Mouse (Mus musculus) heart, adult 2 months (tissue): Measurements from ENCODE around the gene Brix1.

Source experiments
- CTCF ChIP-seq: fragments of 200-600 bp; IDR thresholded peaks from 2 replicates; pipeline ENCODE4 v1.8.1; 2022; ENCODE audit warnings: antibody characterized with exemption, mild to moderate bottlenecking, moderate library complexity
- EP300 ChIP-seq: fragments of 200-500 bp; IDR thresholded peaks from 2 replicates; pipeline ENCODE4 v1.6.1; 2011; ENCODE audit warnings: low read depth, low read length, control low read depth; ENCODE audit not compliant: insufficient read depth

DNA sequence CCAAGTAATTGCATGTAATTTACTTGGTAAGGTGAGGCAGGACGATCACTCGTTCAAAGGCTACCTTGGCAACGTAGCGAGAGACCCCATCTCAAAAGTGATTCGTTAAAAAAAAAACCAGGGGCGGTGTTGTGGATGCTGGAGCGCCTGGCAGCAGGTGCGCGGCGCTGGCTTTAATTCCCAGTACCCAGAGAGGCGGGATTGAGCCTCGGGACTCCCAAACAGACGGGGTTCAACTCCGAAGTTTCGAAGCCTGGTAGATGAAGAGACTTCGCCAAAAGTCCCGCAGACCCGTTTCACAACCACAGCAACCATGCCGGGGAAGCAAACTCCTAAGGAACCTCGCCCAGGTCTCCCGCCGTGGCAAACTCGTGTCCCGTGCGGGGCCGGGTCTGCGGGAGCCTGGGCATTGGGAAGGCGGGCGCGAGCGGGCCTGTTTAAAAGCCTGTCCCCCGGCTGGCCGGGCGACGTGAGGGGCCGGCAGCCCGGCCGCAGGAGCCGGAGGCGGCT is 16.1 kb downstream of the Brix1 start:
- TF ChIP-seq EP300 (no peak), CTCF (no peak)
